Mouse (Mus musculus): Measurements from ENCODE around the gene Atp2b1.

Atp2b1 gene

GRCm38 (mm10) chr10:99033830-99034828 is 119.9 kb downstream of the Atp2b1 start:
- in situ Hi-C loops (cut with MboI) = no loop called here

GRCm38 (mm10) chr10:99037185-99038065 is 123.2 kb downstream of the Atp2b1 start:
- in situ Hi-C loops (cut with MboI) = no loop called here

DNA sequence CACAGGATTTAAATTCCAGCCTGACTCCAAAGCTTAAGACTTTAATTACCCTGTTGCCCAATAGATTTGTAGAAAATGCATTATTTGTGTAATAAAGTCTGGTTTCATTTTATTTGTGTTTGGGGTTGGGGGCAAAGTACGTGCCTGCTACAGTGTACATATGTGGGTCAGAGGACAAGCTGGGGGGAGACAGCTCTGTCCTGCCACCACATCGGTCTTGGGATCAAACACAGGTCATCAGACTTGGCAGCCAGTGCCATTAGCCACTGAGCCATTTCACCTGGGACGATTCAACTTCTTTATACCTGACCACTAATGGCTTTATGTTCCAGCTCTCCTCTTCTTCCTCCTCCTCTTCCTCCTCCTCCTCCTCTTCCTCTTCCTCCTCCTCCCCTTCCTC is 124.7 kb downstream of the Atp2b1 start:
- in situ Hi-C loops (cut with MboI) = no loop called here

DNA sequence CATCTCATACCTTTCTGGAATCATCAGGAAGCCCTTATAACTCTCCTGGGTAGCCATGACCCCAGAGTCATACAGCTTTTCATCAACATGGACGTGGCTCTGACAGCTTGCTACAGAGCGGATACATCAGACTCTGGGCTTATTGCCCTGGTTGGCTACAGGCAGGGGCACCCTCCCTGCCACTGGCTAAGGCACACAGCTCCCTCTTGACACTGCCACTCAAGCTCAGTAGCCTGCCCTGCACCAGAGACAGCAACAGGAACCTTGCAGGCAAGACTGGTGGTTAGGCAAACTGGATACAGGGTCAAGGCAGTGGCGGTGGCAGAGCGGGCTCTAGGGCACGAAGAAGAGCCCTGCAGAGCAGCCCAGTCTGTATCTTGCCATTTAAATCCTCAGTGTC is 126.0 kb downstream of the Atp2b1 start:
- in situ Hi-C loops (cut with MboI) = no loop called here

DNA sequence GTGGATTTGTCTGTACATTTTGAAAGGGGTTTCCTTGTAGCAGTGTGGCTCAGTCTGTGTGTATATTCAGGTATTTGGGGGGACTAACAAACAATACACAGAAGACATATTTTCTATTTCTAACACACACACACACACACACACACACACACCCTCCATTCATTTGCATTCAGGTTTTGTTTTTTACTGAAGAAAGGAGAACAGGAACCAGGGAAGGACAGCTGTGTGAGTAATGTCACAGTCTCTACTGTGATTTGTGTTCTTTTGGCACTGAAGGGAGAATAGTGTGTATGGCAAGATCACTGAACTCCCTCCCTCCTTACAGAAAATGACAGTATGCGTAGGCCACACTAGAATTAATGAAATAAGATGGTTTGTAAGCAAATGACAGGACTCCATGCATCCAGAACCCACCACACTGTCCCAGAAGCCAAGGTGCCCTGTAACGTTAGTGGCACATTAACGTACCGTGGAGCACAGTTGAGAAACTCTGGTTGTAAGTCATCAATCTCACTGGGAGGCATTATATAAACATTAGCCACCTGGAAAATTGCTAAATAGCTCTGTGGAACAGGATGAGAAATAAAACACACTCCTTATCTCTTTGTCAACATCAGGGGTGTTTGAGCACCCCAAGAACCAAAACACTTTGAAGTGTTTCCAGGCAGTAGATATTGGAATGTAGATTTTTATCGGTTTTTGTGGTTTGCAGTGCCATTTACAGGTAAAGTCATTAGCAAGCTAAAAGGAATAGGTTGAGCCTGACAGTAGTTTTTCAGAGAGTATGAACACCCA is 132.7 kb downstream of the Atp2b1 start:
- in situ Hi-C loops (cut with MboI) = no loop called here

GRCm38 (mm10) chr10:99047551-99047940 is 133.3 kb downstream of the Atp2b1 start:
- in situ Hi-C loops (cut with MboI) = no loop called here

DNA sequence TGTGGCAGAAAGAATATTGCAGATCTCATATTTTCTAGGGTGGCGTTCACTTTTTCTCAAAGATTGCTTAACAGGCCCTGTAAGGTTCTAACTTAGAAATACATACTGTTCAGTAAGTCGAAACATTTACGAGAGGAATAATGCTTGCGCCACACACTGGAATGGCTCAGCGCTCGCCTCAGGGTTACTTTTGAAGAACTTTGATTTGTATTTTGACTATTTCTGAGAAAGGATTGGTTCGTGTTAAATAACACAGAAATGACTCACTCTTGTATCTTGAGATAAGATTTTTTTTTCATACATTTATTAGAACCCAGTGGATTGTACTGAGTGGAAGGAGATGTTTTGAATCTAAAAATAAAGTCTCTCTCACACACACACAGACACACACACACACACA is 135.9 kb downstream of the Atp2b1 start:
- in situ Hi-C loops (cut with MboI) = no loop called here

GRCm38 (mm10) chr10:99053111-99053510 is 138.9 kb downstream of the Atp2b1 start:
- in situ Hi-C loops (cut with MboI) = no loop called here

DNA sequence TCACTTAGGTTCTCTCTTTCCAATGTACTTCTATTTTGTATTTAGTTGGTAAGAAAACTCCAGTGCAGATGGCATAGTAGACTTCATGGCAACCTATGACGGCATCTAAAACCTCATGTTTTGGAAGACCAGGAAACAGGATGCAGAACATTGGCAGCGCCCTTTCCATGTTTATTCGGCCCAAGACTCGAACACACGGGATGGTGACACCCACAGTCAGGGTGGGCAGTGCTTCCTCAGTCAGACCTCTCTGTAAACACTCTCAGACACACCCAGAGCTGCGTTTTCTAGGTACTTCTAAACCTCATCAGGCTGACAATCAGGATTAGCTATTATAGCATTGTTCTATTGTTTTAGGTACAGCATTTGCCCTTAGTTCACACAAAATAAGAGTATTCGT is 146.4 kb downstream of the Atp2b1 start:
- in situ Hi-C loops (cut with MboI) = no loop called here

- in situ Hi-C loops (cut with MboI) = no loop called here
Measured at GRCm38 (mm10) chr10:99061418-99061817, 147.2 kb downstream of the Atp2b1 start.

DNA sequence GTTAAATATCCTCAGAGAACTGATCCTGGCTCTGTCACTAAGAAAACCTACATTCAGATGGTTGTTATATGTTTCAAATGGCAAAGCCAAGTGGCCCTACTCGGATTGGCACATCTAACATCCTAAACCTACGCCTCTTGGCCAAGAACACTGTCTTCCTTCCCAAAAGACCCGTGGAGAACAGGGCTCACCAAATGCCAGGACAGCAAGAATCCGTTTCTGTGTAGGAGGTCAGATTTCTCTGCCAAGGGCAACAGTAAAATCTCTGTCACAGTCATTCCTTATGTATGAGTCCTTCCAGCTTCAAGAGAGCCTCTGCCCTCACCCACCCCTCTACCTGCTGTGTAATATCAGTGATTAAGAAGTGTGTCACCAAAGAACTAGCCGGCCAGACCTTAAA is 148.3 kb downstream of the Atp2b1 start:
- in situ Hi-C loops (cut with MboI) = no loop called here

Measured in mature B cell (primary cell).